Mouse (Mus musculus) thymus, postnatal 10 days (tissue): ENCODE measurements at regions not wholly inside any gene's neighbourhood (a gene's known extent, or its start where the extent isn't known, plus 50 kb on each side); places are given as distances from the start of the nearest gene placed in this dataset.

ENCODE experiments used
- DNase-seq, 2 experiments: peaks; one replicate each; pipeline ENCODE4 v3.0.0; 2021; ENCODE audit warnings: low spot score in 2 of 2

GRCm38 (mm10) chr3:151351481-151352090, 86.1 kb upstream of the Adgrl4 start:
- no peak for DNase-seq

GRCm38 (mm10) chr3:151366302-151366701, 71.4 kb upstream of the Adgrl4 start:
- no peak for DNase-seq

GRCm38 (mm10) chr3:151366707-151367306, 70.9 kb upstream of the Adgrl4 start:
- DNase-seq = no peak

- DNase-seq = no peak
Measured at GRCm38 (mm10) chr3:151383326-151384019, 54.2 kb upstream of the Adgrl4 start.

- DNase-seq = no peak
Measured at GRCm38 (mm10) chr3:151384850-151385249, 52.8 kb upstream of the Adgrl4 start.

- DNase-seq = no peak
Measured at GRCm38 (mm10) chr3:151386103-151386502, 51.6 kb upstream of the Adgrl4 start.
